Mouse (Mus musculus): Measurements from ENCODE around the gene Slc12a4. TPM values are rescaled to one million over a fixed set of nuclear protein-coding genes. Genes with fewer than 3 reads are reported as not detected.
"Not testable (repeated sequence)": the region's sequence is repeated elsewhere in the genome, so short reads cannot be mapped to it uniquely, and the experiment has no call there.

The Slc12a4 gene
- 2.0 and 3.5 TPM in 2 replicates for total RNA-seq (2015)
- total RNA-seq (2017): 7.7 and 8.4 TPM in 2 replicates

DNA sequence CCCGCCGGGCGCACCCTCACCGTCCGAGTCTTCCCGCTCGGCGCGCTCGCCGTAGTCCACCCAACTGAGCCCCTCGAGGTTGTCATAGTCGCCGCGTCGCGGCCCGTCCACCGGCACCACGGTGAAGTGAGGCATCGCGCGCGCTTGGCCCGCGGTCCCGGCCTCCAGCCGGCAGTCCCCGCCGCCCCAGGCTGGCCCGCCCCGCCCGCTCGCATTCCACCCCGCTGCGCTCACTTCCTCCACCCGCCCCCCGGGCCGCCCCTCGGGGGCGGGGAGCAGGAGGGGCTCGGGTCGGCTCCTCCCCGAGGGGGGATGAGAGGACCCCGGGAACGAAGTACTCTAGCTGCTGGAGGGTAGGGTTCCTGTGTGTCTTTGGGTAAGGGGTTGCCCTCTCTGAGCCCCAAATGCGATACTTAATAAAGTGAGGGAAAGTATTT lies at the start of gene Slc12a4:
Slc12a4 (minus strand) TSS at position 193 of the 437 bp plus-strand sequence.
- peak; percentile 27 for ATAC-seq (replicated peaks; ENCODE audit: poor library complexity)

DNA sequence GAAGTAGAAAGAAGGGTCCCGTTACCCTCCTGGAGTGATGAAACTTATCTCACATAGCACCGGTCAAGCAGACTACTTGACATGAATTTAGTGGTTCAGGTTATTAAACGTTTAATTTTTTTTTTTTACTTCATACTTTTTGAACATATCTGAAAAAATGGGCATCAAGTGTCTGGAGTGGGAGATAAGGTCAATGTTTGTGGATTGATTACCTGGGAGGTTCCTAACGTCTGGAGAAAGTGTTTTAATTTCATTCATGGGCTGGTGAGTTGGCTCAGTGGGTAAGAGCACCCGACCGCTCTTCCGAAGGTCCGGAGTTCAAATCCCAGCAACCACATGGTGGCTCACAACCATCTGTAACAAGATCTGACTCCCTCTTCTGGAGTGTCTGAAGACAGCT lies 46.3 kb upstream of the Slc12a4 start:
- peak; percentile 32; the same call in 1 of the 2 replicates for ATAC-seq (replicated peaks; ENCODE audit: poor library complexity)

DNA sequence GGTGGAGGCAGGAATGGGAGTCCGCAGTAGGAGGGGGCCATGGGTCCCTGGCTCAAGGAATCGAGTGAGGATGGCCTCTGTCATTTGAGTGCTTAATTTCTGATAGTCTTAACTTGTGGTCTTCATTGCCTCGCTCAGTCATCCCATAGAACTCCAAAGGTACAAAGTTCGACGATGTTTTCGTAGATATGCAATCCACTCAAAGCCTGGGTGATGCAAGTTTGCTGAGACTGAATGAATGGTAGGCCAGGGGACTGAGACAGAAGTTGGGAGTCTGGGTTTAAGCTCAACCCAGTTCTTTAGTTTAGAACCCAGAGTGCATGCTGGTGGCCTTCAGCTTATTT lies 45.7 kb upstream of the Slc12a4 start, which contains the start of gene Ddx28:
Ddx28 (minus strand) TSS at position 240 of the 344 bp plus-strand sequence.
- no peak; the same call in 1 of the 2 replicates for ATAC-seq (replicated peaks; ENCODE audit: poor library complexity)

DNA sequence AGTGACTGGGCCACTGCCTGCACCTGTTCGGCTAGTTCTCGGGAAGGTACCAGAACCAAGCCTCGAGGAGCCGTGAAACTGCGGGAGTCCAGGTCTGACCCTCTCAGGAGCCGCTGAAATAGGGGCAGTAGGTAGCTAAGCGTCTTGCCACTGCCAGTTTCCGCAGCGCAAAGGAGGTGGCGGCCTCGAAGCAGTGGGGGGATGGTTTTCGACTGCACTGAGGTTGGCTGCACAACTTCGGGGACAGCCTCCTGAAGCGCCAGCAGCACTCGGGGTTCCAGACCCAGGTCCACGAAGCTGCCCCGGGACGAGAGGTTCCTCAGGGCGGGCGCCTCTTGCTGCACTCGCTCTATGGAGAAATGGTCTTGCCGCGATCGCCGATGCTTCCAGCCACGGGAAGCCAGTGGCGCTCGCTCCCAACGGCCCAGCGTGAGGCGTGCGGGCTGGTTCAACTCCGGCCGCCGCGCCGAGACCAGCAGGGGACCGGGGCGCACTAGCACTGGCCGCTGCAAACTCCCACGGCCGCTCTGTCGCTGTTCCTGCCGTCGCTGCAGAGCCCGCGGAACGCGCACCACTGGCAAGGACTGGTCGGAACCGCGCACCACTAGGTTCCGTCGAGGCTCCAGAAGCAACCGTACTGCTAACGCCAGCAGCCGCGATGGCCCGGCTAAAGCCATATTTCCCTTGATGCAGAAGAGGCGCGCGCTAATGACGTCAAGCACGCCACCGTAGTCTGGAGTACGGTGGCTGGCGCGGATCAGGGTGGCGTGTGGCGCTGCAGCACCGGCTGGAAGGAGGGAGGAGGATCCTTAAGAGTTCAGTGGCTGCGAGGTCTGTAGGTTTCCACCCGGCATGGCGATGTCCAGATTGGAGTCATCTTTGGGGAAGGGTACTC lies 45.1 kb upstream of the Slc12a4 start:
- peak; percentile 93 for ATAC-seq (replicated peaks; ENCODE audit: poor library complexity)

DNA sequence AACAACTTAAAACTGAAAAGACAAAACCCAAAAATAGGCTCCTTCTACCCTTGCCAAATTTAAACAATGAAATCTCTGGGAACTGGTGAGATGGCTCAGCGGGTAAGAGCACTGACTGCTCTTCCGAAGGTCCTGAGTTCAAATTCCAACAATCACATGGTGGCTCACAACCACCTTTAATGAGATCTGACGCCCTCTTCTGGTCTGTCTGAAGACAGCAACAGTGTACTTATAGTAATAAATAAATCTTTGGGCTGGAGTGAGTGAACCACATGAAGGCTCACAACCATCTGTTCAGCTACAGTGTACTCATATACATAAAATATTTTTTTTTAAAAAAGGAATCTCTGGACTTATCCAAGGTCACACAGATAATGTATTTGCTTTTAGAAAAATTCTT lies 42.0 kb upstream of the Slc12a4 start:
- not testable (repeated sequence) for ATAC-seq (replicated peaks; ENCODE audit: poor library complexity)

DNA sequence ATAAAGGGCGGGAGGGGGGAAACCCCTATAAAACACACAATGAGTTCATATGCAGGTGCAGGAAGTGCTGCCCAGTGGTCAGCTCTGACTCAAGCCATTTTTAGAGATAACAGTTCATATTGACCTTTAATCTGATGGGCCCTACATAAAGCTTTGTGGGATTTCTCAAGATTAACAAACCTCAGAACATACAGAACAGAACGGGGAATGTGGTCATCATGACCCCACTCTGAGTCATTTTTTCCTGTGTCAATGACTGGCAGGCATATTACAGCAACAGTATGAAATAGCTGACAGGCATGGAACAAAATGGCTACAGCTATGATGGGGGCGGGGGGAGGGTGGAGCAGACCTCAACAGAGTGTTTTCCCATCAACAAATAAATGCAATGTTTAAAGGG lies 41.2 kb upstream of the Slc12a4 start:
- peak; percentile 29; the same call in 1 of the 2 replicates for ATAC-seq (replicated peaks; ENCODE audit: poor library complexity)

DNA sequence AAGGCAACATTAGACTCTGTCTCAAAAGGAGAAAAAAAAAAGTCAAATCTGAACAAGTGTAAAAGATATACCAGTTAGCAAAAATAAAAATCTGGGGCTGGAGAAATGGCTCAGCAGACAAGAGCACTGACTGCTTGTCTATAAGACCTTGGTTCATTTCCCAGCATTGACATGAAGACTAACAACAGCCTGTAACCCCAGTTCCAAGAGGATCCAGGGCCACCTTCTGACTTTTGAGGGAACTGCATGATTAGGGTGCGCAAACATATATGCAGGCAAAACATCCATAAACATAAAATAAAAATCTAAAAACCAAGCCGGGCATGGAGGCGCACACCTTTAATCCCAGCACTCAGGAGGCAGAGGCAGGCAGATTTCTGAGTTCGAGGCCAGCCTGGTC lies 40.5 kb upstream of the Slc12a4 start:
- no peak for ATAC-seq (replicated peaks; ENCODE audit: poor library complexity)

DNA sequence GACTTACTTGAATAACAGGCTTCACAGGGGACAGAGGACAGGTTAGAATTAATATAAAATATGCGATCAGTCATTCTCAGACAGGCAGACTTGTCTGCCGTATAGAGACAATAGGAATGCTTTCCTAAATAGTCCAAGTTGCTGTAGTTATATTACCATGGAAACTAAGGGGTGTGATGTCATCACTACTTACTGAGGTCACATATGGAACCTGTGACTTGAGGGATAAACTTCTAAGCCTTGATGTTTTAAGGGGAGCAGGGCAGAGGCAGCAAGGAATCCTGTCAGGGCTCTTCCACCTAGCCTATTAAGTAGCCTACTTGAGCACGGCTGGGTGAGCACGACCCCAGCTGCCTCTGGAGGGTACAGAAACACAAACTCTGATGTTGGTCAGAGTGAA lies 40.0 kb upstream of the Slc12a4 start, which contains the start of gene Dpep2nb:
Dpep2nb (minus strand) TSS at position 101 of the 400 bp plus-strand sequence.
- no peak for ATAC-seq (replicated peaks; ENCODE audit: poor library complexity)

DNA sequence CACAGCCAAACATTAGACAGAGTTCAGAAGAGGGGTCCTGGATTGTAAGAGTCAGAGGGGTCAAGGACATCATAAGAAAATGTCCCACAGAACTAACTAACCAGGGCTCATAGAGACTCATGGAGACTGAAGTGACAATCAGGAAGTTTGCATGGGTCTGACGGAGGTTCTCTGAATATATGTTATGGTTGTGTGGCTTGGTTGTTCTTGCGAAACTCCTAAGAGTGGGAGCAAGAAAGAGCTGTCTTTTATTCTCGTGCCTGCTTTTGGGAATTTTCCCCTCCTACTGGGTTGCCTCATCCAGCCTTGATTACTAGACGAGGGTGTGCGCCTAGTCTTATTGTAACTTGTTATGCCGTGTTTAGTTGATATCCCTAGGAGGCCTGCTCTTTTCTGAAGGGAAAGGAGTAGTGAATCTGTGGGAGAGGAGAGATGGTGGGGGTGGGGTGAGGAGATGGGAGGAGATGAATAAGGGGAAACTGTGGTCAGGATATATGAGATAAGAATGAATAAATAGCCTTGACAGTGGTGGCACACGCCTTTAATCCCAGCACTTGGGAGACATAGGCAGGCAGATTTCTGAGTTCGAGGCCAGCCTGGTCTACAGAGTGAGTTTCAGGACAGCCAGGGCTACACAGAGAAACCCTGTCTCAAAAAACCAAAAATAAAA lies 38.8 kb upstream of the Slc12a4 start:
- ATAC-seq (replicated peaks; ENCODE audit: poor library complexity): peak; percentile 58

DNA sequence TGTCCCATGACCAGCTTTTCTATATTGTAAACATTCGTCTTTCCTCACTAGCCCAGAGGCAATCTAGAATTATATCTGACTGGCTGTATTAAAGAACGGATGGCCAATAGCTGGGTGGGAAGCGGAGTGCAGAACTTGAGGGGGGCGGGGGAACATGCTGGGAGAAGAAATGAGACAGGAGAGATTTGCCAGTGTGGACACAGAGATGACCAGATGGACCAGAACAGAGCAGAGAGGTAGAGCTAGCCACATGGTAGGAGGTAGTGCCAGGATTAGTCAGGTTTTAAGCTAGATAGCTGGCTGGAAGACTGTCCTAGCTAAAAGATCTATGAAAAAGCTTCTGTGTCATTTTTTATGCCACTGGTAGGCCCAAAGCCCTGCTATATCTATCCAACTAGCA lies 36.0 kb upstream of the Slc12a4 start:
- ATAC-seq (replicated peaks; ENCODE audit: poor library complexity): no peak

DNA sequence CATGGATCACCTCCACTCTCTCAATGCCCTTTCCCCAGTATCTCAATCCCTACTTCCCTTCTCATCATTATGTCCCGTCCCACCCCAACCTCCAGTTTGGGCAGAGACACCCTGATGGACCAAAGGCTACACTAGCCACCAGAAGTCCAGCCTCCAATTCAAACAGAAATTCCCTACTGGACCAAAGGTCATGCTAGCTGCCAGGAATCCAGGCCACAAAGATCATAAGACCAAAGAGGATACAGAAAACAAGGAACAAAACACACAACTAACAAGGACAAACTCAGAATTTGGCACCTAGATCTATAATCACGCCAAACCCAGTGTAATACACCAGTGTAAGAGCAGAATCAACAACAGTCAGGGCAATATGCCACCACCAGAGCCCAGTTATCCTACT lies 33.1 kb upstream of the Slc12a4 start:
- ATAC-seq (replicated peaks; ENCODE audit: poor library complexity): no peak

DNA sequence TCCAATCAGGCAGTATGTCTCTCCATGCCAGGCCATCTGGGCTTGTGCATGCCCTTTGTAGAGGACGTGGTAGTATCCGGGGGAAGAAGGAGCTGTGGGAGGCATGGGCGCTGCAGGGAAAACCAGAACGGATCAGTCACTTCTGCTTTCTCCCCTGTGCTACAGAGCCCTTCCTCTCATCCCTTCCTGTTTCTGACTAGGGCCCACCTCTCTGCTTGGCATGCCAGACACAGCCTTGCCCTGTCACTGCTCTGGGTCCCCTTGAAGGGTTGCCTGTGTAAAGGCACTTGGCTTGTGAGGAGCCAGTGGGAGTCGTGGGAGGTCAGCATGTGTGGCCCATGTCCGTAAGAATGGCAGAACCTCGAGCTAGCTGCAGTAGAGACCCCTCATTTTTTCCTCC lies 30.5 kb upstream of the Slc12a4 start:
- peak; percentile 95 for ATAC-seq (replicated peaks; ENCODE audit: poor library complexity)

DNA sequence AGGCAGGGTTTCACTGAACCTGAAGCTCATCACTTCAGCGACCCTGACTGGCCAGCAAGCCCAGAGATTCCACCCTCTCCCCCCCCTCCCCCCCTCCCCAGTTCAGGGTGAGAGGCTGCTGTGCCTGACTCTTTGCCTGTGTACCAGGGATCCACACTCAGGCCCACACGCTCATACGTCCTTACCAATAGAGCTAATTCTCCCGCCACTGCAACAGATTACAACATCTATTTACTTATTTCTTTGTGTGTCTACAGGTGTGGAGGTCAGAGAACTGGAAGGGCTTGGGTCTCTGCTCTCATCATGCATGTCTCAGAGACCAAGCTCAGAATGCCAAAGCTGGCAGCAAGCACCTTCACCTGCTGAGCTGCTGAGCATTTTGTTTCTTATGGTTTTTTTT lies 27.3 kb upstream of the Slc12a4 start:
- ATAC-seq (replicated peaks; ENCODE audit: poor library complexity): no peak

DNA sequence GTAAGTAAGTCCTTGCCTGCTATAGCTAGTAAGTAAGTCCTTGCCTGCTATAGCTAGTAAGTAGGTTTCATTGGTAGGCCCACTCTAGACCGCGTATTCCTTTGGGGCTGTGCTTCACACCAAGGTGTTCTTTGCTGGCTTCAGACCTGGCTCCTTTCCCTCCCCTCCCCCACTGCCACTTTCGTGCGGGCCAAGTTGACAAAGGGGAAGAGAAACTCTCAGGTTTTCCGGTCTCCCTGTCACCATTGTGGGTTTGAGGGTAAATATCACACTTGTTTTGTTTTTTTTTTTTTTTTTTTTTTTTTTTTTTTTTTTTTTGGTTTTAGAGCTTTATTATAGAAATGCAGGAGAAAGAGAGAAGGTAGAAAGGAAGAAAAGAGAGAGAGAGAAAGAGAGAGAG lies 26.6 kb upstream of the Slc12a4 start:
- ATAC-seq (replicated peaks; ENCODE audit: poor library complexity): no peak

DNA sequence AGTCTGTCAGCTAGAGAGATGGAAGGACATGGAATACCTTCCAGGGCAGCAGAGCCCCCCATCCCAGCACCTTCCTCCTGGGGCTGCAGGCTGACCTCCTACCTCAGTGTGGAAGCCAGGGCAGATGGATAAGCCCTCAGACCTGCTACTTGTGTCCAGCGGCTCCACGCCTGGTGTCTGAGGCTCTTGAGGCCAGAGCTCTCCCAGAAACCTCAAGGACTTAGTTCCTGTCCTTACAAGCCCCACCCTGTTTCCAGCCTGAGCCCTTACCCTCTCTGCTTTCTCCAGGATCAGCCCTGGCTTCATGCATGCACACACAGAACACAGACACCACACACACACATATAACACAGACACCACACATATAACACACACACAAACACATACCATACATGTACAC lies 25.6 kb upstream of the Slc12a4 start:
- ATAC-seq (replicated peaks; ENCODE audit: poor library complexity): no peak

DNA sequence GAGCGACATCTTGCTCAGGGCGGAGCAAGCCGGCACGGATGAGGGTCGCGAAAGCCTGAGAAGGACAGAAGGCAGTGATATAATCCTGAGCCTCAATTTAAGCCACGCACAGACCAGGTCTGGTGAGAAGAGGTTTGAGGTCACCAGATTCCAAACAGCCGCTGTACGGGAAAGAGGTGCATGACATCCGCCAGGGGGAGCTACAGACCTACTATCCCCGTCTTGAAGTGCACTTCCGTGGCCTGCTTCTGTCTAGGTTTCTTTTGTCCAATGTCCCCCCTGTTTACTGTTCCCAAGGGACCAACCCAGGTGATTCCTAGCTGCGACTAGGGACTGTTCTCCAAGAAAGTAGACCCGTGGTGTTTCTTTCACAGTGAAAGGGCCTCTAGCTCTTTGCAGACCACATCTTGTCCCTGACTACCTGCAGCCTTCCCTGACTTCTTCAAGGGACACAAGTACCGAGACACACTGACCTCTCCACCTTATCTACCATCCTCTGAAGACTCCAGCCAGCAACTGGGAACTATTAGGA lies 25.0 kb upstream of the Slc12a4 start, which contains the start of gene Dus2:
Dus2 (plus strand) TSS at position 482 of the 532 bp plus-strand sequence.
- ATAC-seq (replicated peaks; ENCODE audit: poor library complexity): peak; percentile 98

DNA sequence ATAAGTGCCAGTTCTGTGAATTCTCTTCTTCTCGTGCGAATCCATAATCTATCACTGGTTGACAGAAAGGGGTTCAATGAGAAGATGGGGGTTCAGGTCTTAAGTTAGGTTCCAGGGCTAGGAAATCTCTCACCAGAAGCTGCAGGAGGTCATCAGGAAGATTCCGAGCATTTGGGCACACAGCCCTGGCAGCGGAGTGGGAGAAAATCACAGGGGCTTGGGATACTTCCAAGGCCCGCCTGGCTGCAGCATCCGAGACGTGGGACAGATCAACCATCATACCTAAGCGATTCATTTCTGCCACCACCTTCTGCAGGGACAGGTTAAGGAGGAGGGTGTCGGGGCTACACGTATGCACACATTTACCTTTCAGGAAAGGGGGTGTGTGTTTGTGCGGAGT lies 22.6 kb upstream of the Slc12a4 start:
- no peak for ATAC-seq (replicated peaks; ENCODE audit: poor library complexity)

DNA sequence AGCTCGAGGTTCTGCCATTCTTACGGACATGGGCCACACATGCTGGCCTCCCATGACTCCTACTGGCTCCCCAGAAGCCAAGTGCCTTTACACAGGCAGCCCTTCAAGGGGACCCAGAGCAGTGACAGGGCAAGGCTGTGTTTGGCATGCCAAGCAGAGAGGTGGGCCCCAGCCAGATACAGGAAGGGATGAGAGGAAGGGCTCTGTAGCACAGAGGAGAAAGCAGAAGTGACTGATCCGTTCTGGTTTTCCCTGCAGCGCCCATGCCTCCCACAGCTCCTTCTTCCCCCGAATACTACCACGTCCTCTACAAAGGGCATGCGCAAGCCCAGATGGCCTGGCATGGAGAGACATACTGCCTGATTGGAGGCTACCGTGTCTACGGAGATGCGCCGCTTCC lies 17.5 kb upstream of the Slc12a4 start:
- peak; percentile 93 for ATAC-seq (replicated peaks; ENCODE audit: poor library complexity)

DNA sequence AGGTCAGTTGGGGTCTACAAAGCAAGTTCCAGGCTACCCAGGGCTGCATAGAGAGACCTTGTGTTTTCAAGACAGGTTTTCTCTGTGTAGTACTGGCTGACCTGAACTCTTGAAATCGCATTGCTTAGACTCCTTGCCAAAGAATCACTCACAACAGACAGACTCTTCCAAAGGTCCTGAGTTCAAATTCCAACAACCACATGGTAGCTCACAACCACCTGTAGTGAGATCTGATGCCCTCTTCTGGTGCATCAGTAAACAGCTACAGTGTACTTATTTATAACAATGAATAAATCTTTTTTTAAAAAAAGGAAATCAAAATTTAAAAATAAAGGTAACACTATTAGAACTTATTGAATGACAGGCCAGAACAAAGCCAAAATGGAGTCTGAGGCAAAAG lies 15.2 kb upstream of the Slc12a4 start:
- no peak for ATAC-seq (replicated peaks; ENCODE audit: poor library complexity)

DNA sequence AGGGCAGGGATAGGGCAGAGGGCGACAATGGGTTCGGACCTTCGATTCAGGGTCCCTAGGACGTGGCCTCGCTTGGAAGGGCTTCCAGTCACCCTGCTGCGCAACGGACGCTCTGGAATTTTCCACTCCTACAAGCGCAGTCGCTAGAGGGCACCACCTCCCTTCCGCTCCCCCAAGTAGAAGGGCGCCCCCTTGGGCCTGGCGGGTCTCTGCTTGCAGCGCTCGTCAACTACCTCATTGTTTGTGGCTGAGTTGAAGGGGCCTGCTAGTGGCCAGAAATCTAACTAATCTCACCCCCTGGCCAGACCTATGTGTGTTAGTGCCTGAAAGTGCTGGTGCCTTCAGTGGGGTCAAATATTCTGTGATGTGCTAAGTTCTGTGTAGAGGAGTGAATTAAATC lies 13.4 kb upstream of the Slc12a4 start, which contains the start of gene Dpep3:
Dpep3 (minus strand) TSS at position 105 of the 400 bp plus-strand sequence.
- ATAC-seq (replicated peaks; ENCODE audit: poor library complexity): no peak

DNA sequence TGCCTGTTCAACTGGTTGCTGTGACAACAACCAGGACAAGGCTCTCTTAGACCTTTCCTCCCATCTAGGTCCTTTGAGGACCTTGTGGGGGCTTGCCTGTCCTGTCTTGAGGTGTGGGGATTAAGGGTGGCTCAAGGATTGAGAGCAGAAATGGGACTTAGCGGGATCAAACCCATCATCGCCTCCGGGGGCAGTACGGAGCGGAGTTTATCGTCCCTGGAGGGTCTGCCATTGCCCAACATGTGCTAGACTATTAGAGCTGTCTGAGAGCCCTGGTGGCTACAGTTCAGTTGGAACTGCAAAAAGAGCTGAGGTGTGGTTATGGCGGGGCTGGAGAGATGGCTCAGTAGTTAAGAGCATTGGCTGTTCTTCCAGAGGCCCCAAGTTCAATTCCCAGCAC lies 9.5 kb upstream of the Slc12a4 start:
- peak; percentile 78 for ATAC-seq (replicated peaks; ENCODE audit: poor library complexity)

Data from megakaryocyte progenitor cell, adult 5-6 weeks (primary cell).